Mouse (Mus musculus) stomach, postnatal 0 days (tissue): Measurements from ENCODE around the gene Grik1. TPM values are rescaled to one million over a fixed set of nuclear protein-coding genes. Genes with fewer than 3 reads are reported as not detected.

Experiments
- ATAC-seq: fragments of 200-750 bp; cut with Nextera tagmentation; 2 replicates; pipeline ENCODE4 v1.8.0; 2017; ENCODE audit not compliant: low FRiP score, low TSS enrichment
- DNase-seq: peaks from one replicate; pipeline ENCODE4 v3.0.0-alpha.2; 2016; ENCODE audit warnings: low spot score
- H3K27ac ChIP-seq: fragments of 300-500 bp; sonication (generic); replicated peaks from 2 replicates; pipeline ENCODE4 v1.5.1; 2014; ENCODE audit warnings: mild to moderate bottlenecking, control low read depth
- H3K27me3 ChIP-seq: fragments of 300-500 bp; sonication (generic); 2 replicates; pipeline ENCODE4 v1.6.1; 2014; ENCODE audit warnings: low read length; ENCODE audit not compliant: control insufficient read depth, insufficient read depth
- H3K36me3 ChIP-seq: fragments of 300-500 bp; sonication (generic); 2 replicates; pipeline ENCODE4 v1.6.1; 2014; ENCODE audit warnings: low read length, mixed read lengths; ENCODE audit not compliant: control insufficient read depth, insufficient read depth
- H3K4me1 ChIP-seq: fragments of 300-500 bp; sonication (generic); replicated peaks from 2 replicates; pipeline ENCODE4 v1.6.1; 2014; ENCODE audit warnings: antibody characterized with exemption; ENCODE audit not compliant: control insufficient read depth, insufficient read depth
- H3K4me2 ChIP-seq: fragments of 300-500 bp; sonication (generic); replicated peaks from 2 replicates; pipeline ENCODE4 v1.6.1; 2014; ENCODE audit warnings: low read depth, mild to moderate bottlenecking, control low read depth, moderate library complexity
- H3K4me3 ChIP-seq: fragments of 300-500 bp; sonication (generic); 2 replicates; pipeline ENCODE4 v1.5.1; 2014; ENCODE audit warnings: low read depth, low read length, control low read depth
- H3K9ac ChIP-seq: fragments of 300-500 bp; sonication (generic); 2 replicates; pipeline ENCODE4 v1.6.1; 2014; ENCODE audit warnings: mild to moderate bottlenecking, low read length, control low read depth, mixed read lengths
- H3K9me3 ChIP-seq: fragments of 300-500 bp; sonication (generic); 2 replicates; pipeline ENCODE4 v1.6.1; 2016; ENCODE audit warnings: low read length; ENCODE audit not compliant: control insufficient read depth
- CTCF ChIP-seq: IDR thresholded peaks from 2 replicates; pipeline ENCODE4 v1.5.1; 2016; ENCODE audit warnings: antibody characterized with exemption, low read depth, mild to moderate bottlenecking, moderate library complexity
- EP300 ChIP-seq: optimal IDR thresholded peaks from 2 replicates; pipeline ENCODE3; 2016; ENCODE audit warnings: antibody characterized with exemption
- WGBS: fragments of 180-500 bp; shearing (Covaris S2); extraction: QIAGEN DNeasy Blood & Tissue Kit; methylation state at CpG from one replicate; pipeline ENCODE4 v1.1.7; 2014; 5-methylcytosine and 5-hydroxymethylcytosine counted together
- polyA plus RNA-seq: library from polyadenylated mRNA; unstranded; fragments of >200 nt; fragmentation: Nextera tagmentation; extraction: Ambion mirVana; gene quantifications from 2 replicates; pipeline ENCODE4 v1.2.1, GENCODE M21; 2015

Grik1 gene
- polyA plus RNA-seq: 0.99 and 1.2 TPM in 2 replicates

DNA sequence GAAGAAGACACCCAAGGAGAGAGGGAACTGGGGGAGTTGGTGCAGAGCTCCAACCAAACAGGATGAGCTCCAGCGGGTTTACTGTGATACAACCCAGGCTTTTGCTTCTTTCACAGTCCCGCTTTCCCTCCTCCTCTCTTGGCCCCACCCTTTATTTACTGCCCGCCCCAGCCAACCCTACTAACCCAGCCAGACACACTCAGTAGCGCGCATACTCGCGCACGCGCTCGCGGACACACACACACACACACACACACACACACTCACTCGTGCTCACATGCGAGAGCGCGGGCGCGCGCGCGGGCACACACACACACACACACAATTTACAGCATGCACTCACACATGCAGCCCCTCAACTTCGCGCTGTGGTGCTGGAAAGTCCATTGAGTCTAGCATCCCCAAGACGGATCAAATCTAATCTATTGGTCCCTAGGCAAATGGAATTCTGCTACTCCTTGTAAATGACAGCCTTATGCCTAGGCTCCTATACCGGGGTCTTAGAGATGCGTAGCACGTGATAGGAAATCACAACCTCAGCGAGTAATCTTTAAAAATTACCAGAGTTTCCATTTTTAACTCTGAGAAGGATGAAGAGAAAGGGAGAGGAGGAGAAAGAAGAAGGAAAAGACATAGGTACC is at the start of gene Grik1:
Grik1 (minus strand) TSS at position 134 of the 641 bp plus-strand sequence.
- no peak for TF ChIP-seq CTCF
- TF ChIP-seq EP300: no peak
- WGBS: 1% methylated on average over 27 of the region's 27 CpGs
- Histone ChIP-seq H3K9ac (no peak within 1 kb of the TSS; the same call in 1 of the 2 replicates), H3K4me3 (peak within 1 kb of the TSS; percentile 41), H3K27me3 (no peaks in the 10 kb centered on the region), H3K4me2 (peak within 1 kb of the TSS; percentile 80), H3K36me3 (no peaks in the 10 kb centered on the region), H3K27ac (no peak within 1 kb of the TSS), H3K9me3 (no peaks in the 10 kb centered on the region), H3K4me1 (no peaks in the 10 kb centered on the region)
- DNase-seq (peak; percentile 19), ATAC-seq (peak; percentile 53; the same call in 1 of the 2 replicates)

DNA sequence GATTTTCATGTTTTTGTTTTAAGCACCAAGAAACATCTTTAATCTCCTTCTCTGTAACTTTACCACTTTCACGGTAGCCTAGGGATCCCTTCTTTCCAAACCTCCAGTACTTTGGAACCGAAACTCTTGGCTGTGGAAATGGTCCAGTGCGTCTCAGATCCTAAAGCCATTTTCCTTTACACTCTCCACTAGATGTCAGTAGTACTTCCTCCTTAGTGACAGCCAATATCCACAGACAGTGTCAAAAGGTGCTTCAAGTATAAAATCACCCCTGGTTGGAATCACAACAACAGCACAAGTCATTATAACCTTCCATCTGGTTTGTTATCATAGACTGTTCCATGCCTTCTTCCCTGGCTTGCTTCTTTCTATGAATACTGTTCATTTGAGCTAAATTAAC is 4.1 kb upstream of the Grik1 start:
- Histone ChIP-seq H3K4me3 (no peak overlapping the region), H3K27me3 (no peaks in the 10 kb centered on the region), H3K4me1 (no peaks in the 10 kb centered on the region), H3K36me3 (no peaks in the 10 kb centered on the region), H3K9me3 (no peaks in the 10 kb centered on the region), H3K9ac (no peak overlapping the region), H3K27ac (no peak overlapping the region), H3K4me2 (no peak overlapping the region)
- ATAC-seq: no peak
- DNase-seq: no peak
- 50% methylated on average over 3 of the region's 3 CpGs for WGBS
- TF ChIP-seq CTCF: peak; percentile 65
- TF ChIP-seq EP300: no peak

DNA sequence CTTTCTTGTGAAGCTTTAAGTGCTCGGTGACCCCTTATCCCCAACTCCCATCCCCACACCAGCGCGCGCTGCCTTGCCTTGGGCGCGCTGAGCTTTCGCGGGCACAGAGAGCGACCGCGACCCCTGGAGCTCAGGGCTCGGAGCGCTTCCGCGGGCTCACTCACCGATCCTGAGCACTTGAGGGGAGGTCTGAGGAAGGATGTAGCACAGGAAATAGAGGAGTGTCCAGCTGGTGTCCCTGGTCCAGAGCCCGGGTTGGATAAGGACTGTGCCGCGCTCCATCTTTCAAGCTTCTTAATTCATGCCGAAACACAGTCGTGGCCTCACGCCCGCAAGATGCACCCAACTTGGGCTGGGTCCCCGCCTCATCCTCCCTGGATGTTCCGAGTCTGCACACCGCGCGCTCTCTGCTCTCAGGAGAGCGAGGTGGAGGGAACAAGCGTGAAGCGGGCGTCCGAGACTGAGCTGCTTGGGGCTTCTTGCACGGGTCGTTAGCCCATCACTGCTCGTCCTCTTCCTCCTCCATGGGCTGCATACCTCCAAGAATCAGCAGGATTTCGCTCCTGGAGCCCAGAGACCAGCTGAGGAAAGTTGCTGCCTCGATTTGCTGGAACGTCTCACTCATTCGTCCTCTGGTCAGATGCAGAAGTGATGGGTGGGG is 514 bp downstream of the Grik1 start:
- H3K9ac ChIP-seq: no peak overlapping the region; the same call in 1 of the 2 replicates
- WGBS: under 1% methylated on average over 40 of the region's 40 CpGs
- H3K4me1 ChIP-seq: no peaks in the 10 kb centered on the region

DNA sequence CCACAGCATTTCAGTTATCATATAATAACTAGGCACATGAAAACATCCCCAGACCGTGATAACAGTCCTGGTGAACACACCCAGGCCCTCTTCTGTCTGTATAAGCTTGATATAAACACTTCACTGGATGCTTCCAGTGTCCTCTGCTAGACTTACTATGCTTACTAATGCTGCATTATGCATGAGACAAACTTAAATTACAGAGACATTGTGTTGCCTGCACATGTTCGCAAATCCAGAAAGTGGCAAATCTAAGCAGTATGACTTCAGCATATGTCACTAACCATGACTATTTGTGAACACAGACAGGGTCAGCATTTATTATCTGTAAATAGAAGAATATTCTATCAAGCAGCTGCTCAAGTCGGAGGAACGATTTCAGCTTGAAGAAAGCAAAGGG is 31.7 kb downstream of the Grik1 start:
- H3K4me2 ChIP-seq: no peak overlapping the region
- no peak for TF ChIP-seq EP300
- TF ChIP-seq CTCF: no peak
- no peak overlapping the region for H3K9ac ChIP-seq
- H3K9me3 ChIP-seq: no peaks in the 10 kb centered on the region
- DNase-seq: no peak
- no peaks in the 10 kb centered on the region for H3K36me3 ChIP-seq
- WGBS: 70% methylated on average over 4 of the region's 4 CpGs
- H3K4me3 ChIP-seq: no peak overlapping the region
- no peak overlapping the region for H3K27ac ChIP-seq
- no peak for ATAC-seq
- no peaks in the 10 kb centered on the region for H3K4me1 ChIP-seq
- no peaks in the 10 kb centered on the region for H3K27me3 ChIP-seq

More for the DNA sequence above, 514 bp downstream of the Grik1 start:
- H3K9me3 ChIP-seq: no peaks in the 10 kb centered on the region
- no peaks in the 10 kb centered on the region for H3K27me3 ChIP-seq
- no peaks in the 10 kb centered on the region for H3K36me3 ChIP-seq
- no peak overlapping the region for H3K27ac ChIP-seq
- ATAC-seq (no peak), DNase-seq (no peak)
- peak overlapping the region; percentile 41 for H3K4me3 ChIP-seq
- TF ChIP-seq EP300: no peak
- TF ChIP-seq CTCF: no peak
- peak overlapping the region; percentile 80 for H3K4me2 ChIP-seq

DNA sequence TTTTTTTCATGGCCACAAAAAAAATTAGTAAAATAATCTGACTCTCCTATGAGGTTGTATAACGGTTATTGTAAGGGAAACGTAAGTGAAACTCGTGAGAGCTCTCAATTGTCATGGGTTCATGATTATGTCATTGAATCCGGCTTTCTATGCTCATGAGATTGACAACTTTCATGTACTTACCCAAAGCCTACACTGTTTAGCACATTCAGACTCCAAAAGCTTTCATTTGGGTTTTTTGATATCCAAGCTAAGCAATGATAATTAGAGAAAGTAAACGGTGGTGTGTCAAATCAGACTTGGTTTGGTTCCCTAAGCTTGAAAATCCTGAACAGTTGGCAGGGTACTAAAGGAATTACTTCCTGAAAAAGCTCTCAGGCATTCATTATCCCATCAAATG is 33.0 kb downstream of the Grik1 start:
- no peaks in the 10 kb centered on the region for H3K36me3 ChIP-seq
- H3K27ac ChIP-seq: no peak overlapping the region
- WGBS: 82% methylated on average over 5 of the region's 5 CpGs
- no peak overlapping the region for H3K4me3 ChIP-seq
- no peak for DNase-seq
- H3K4me2 ChIP-seq: no peak overlapping the region
- no peaks in the 10 kb centered on the region for H3K9me3 ChIP-seq
- no peak for ATAC-seq
- no peaks in the 10 kb centered on the region for H3K27me3 ChIP-seq
- no peaks in the 10 kb centered on the region for H3K4me1 ChIP-seq
- no peak overlapping the region for H3K9ac ChIP-seq
- TF ChIP-seq CTCF (no peak), EP300 (no peak)

DNA sequence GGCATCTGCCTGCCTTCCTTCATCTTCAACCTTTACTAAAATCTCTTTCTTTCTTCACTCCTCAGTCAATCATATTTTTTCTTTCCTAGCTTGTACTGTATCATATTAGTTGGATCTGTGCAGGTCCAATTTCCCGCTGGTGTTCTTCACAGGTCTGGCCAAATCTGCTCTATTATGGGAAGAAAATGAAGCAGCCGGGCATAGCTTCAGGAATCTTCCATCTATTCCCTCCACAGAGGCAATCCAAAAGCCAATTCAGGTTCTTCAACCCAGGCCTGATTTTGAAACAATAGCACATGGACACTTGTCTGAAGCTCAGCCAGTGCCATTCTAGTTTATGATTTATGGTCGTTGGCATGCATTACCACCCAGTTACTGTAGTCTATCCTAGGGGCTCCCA is 34.0 kb downstream of the Grik1 start:
- WGBS: 83% methylated on average over 3 of the region's 3 CpGs
- TF ChIP-seq EP300 (no peak), CTCF (no peak)
- H3K4me2 ChIP-seq: no peak overlapping the region
- no peak overlapping the region for H3K9ac ChIP-seq
- no peaks in the 10 kb centered on the region for H3K9me3 ChIP-seq
- DNase-seq (no peak), ATAC-seq (no peak)
- H3K27ac ChIP-seq: no peak overlapping the region
- no peaks in the 10 kb centered on the region for H3K4me1 ChIP-seq
- no peaks in the 10 kb centered on the region for H3K36me3 ChIP-seq
- H3K4me3 ChIP-seq: no peak overlapping the region
- no peaks in the 10 kb centered on the region for H3K27me3 ChIP-seq
